Mouse (Mus musculus) T-helper 1 cell (primary cell): ENCODE measurements at regions not wholly inside any gene's neighbourhood (a gene's known extent, or its start where the extent isn't known, plus 50 kb on each side); places are given as distances from the start of the nearest gene placed in this dataset.

ENCODE experiments used
- in situ Hi-C: fragments of 300-600 bp; cut with MboI, MseI; formaldehyde crosslinking; loops from one replicate; pipeline ENCODE4 v1.15.1; 2025; ENCODE audit warnings: high pct_unique_total_duplicates

DNA sequence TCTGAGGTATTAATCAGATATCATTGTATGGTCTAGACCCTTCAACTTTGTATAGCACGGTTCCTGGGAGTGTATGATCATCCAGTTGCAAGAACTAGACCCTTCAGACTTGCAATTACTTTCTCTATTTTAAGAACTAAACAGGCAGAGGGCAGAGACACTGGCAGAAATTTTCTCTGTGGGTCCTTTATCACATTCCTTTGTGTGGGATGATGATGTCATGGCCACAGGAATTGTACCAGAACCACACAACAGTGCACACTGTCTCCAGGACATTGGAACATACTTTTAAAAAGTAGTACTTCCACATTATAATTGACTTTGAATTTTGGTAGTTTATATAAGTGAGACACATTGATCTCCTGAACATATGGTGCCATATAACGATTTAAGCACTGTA lies 674.2 kb downstream of the Rfpl4b start:
- in situ Hi-C loops, result no loop called here

DNA sequence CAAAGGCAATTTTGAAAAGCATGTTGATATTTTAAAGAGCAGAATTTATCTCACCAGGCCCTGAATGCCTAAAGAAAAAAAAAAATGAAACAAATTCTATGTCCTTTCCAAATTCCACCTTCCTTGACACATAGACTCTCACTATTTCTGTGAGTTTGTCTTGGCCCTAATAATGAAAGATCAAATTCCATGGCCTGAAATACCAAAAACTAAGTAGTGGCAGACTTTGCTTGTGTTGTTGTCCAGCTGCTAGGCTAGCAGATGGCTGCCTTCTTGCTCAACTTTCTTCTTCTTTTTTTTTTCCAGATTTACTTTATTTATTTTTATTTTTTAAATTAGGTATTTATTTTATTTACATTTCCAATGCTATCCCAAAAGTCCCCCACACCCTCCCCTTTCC lies 682.4 kb downstream of the Rfpl4b start:
- in situ Hi-C loops, result no loop called here

DNA sequence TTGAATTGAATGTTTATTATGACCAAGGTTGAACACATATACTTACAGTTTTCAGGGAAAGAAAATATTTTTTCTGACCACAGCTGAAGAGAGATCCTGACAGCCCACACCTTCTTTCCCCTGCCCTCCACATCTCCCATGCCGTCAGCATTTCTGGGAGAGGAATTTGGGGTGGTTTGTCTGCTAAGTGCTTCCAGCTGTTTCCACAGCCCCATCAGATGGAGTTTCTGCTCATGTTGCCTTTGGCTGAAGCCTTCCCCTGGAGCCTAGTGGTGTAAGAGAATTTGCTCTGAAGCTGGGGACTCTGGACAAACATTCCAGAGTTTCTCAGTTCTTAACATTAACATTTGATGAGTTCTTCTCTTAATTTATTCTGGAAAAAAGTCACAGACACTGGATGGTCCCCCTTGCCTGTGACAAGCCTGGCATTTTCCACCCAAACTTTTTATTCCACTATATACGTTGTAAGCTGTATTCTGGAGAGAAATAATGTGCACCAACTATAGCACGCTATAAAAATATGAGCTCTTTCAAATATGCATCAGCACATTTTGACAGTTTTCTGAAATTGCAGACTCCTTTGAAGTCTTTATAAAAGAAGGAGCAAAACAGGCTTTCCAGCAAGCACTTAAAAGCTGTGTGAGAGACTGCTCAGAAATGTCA lies 699.5 kb downstream of the Rfpl4b start:
- in situ Hi-C loops, result no loop called here

DNA sequence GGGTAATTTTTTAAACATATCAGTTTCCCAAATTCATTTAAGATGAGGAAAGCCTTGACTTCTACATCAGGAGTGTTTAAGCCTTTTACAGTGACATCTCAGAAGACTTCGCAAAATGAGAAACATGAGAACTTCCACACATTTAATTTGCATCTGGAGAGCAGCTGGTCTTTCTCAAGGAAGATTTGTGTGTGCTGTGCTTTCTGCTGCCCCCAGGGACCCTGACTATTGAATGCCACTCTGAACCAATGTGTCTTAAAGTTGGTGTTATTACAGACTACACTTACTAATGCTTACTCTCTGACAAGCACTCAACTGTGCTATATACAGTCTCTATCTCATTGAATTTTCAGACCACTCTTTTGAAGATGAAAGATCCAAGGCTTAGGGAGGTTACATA lies 703.0 kb downstream of the Rfpl4b start:
- in situ Hi-C loops, result no loop called here

DNA sequence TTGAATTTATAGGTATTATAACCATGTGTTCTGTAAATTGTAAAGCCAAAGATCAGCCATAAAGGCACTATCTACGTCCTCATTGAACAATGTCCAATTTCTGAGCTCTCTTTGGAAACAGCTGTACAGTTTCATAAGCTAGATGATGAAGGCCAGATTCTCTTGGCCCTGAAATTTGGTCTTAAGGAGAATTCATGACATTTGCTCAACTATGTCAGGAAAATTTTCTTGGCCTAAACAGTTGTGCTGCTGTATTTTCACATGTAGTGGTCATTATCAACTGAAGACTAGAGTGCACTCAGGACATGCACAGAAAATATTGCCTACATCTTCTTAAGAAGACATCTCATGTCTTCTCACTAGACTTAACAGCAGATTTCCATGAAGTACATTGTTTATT lies 705.1 kb downstream of the Rfpl4b start:
- in situ Hi-C loops, result no loop called here

DNA sequence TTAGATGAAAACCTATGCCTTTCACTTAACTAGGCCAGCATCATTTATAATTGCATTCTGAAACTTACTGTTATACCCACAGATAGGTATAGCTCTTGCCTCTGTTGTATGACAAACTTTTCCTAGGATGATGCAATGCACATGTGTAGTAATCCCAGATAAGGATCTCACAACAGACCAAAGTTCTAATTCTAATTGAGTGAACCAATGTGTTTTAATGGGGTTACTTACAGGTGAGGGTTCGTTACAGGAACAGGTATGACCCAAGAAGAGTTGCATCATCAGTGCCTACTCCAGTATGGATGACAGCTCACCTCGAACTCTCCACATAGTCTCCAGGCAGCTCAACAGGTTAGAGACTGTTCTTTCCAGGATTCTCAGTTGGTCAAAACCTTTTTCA lies 707.4 kb downstream of the Rfpl4b start:
- in situ Hi-C loops, result no loop called here

DNA sequence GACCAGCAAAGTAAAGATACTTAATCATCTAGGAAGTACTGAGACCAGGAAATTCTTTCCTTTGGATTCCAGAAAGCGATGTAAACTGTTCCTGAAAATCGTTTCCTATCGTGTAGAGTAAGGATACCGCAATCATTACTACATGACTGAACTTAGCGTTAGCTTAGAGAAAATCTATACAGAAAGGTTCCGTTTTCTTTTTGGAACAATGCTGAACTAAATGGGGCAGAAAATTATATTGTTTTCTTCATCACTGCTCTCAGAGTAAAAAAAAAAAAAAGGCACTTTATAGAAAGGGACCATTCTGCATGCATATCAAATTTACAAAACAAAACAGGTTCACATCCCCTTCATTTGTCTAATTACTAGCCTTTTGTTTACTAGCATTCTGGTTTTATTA lies 713.0 kb downstream of the Rfpl4b start:
- in situ Hi-C loops, result no loop called here

DNA sequence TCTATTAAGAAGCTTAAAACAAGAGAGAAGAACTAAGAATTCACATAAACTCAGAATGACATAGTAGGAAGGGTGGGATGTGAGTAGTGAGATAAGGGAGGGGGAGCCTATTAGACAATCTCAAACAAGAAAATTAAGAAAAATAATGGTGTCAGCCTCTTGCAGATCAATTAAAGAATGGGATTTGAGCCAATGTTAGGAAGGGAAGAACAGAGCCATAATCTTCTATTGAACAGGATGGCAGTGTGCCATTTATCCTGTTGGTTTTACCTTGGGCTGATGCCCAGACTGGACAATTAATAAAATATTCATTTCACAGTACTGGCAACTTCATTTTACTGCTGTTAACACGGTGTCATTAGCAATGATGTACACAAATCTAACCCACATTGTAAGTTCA lies 718.0 kb downstream of the Rfpl4b start:
- in situ Hi-C loops, result no loop called here

DNA sequence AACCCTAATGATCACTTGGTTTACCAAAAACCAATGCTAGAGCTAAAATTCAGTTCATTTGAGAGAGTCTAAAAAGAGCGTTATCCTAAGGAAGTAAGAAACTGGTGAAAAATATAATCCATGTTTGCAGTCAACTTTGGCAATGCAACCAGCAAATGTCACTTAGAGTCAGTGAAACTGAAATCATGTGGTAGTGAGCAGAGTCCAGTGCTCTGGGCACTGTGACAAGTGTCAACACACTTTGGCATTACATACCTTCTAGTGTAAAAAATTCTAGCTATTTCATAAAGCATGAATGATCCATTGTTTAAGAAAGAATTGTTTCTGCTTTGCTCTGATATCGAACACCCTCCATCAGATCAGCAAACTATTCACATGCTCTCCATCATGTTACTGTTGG lies 743.1 kb downstream of the Rfpl4b start:
- in situ Hi-C loops, result no loop called here

DNA sequence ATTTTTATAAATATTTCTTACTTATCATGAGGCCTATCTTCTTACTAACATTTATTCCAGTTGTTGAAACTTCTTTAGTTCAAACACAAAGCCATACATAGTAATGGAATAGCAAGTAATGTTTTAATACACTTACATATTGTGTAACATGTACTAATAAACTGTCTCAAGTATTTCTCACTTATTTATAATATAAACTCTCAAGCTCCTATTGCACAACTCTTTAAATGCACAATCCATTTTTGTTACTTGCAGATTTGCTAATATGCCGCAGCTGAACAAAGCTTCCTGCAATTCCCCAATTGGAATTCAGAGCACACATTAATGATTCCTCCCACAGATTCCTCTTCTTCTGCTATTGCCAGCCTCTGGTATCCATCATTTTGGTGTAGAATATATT lies 749.2 kb downstream of the Rfpl4b start:
- in situ Hi-C loops, result no loop called here

DNA sequence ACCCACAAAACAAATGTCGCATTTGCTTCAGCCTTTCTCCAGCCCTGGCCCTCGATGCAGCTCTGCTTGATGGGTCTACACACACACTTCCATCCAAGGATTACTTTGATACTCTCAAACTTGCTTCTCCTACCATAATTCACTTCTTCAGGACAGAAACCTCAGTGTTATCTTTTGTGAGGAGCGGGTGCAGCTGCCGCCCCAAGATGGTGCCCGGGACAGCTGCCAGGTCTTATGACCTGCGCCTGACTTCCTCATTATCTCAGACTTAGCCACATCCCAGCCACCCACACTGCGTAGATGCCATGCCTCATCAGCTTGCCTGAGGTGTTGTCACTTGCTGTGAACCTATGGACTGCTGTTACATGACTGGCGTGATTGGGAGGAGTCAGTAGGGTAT lies 762.5 kb downstream of the Rfpl4b start:
- in situ Hi-C loops, result no loop called here

DNA sequence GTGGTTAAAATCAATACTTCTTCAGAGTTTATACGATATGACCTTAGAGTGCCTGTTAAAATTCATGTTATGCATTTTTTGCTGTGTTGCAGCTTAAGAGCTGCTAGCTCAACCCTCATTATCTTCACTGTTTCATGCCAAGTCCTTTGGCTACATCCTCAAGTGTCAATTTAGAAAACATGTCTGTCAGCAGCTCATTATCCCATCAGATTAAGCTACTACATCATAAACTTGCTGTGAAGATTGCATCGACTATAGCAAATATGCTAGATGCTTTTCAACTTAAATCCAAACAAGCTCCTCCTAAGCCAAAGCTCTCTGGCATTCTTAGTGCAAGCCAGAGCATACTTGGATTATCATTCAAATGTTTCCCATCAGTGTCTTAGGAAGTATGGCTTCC lies 811.1 kb downstream of the Rfpl4b start:
- in situ Hi-C loops, result no loop called here

DNA sequence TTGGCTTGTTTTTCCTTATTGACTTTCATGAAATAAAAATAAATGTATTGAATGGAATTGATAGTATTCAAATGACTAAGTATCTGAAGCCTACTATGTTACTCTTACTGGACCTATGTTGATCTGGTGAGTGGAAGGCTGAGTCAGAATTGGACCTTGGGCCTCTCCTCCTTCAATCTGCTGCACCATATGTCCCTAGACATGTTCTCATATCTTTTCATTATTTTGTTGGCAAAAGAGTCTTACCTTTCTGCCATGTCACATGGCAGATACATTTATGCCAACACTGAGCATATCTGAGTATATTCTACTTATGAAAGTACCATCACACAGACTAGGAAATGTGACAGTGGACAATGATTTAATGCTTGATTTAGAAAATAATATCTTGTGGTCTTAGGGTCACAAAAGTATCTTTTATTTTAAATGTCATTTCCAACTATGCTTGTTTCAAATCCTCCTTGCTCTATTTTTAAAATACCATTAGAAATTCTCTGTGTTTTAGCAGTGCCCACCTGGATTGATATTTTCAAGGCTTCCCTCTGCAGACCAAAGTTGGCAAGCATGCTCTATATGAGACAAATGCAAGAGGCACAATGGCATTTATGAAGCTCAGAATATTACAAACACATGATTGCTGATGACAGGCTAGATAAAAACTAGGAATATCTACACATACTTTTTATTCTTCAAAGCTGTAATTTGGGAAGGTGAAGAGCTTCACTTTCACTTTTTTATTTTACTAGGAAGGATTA lies 825.7 kb downstream of the Rfpl4b start:
- in situ Hi-C loops, result no loop called here

DNA sequence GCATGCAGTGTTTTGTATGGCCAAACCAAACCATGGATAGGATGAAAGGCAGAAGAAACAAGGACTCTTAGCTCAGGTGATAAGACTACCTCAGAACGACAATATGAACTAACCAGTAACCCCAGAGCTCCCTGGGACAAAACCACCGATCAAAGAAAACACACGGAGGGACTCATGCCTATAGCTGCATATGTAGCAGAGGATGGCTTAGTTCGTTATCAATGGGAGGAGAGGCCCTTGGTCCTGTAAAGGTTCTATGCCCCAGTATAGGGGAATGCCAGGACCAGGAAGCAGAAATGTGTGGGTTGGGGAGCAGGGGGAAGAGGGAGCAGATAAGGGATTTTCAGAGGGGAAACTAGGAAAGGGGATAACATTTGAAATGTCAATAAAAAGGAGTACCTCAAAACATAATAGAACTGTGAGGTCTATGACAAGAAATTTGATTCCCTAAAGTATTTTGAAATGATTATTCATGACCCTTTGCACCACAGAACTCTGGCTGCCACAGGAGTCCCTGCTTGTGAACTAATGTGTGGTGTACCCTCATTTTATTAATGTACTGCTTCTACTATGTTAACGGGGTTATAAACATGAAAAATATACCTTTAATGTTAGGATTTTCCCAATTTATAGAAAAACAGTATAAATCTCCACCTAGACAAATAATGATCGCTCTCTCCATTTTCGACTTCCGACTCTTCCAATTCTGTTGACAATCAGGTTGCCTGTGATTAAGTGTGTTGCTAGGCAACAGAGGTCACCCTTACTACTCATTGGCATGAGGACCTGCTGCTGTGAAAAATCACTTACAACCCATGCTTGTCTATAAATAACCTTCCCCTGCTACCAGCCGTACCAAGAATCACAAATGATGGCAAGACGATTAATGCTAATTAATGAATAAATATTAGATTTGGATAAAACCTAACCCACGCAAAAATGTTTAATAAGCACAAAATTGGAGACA lies 833.0 kb downstream of the Rfpl4b start:
- in situ Hi-C loops, result no loop called here

DNA sequence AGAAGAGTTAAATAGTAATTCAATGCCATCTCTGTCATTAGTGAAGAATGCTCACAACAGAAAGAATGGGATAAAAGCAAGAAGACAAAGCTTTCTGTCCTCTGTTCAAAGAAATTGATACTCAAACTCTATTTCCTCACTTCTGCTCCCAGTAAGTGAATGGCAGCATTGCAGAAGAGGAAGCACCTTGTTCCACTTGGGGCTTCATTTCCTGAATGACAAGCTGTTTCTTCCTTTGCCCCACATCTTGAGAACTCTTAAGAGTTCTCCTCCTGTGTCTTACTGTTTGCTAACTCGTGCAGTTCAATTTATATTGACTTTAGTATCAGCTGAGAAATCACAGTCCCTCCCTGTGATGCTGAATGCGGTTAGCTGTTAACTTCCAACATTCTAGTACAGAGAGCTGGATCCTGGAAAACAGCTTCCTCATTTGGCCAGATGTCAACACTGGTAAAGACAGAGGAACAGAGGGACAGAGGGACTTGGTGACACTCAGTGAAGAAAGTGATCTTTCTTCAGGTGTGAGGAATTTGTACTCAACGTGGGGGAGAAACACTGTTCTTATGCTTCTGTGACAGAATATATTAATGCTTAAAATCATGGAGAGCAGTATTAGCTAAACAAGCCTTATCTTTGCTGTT lies 840.3 kb upstream of the Marcks start:
- in situ Hi-C loops, result no loop called here

DNA sequence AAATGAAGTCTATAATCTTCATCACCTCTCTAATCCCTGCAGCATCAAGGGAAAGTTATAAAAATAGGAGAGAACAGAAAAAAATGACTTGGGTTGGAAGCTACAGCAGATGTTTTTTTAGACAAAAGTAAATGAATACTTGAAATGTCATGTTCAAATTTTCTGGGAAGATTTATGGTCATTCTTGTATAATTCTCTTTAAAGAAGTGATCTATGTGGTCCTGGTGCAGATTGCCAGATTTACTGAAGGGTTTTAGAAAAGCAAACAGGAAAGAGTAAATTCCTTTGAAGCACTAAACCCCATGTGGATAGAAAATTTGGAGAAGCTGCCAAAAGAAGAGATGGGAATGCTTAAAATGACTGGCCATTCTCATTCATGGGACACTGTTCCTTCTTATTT lies 821.3 kb upstream of the Marcks start:
- in situ Hi-C loops, result no loop called here

DNA sequence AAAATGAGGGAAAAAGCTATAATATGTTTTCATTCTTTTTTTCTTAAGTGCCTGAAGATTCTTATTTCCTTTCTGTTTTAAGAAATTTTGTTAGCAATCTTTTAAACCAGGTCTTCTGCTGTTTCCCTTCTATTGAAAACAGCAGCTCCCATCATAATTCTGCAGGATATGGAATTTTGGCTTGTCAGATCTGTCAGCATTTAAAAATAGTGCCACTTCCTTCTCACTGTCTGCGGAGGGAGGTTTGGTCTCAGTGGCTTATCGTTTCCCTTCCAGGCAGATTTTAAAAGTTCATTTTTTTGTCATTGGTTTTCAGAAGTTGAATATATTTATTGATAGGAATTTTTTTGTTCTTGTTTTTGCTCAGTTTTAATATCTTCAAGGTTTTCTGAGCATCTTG lies 776.1 kb upstream of the Marcks start:
- in situ Hi-C loops, result no loop called here

DNA sequence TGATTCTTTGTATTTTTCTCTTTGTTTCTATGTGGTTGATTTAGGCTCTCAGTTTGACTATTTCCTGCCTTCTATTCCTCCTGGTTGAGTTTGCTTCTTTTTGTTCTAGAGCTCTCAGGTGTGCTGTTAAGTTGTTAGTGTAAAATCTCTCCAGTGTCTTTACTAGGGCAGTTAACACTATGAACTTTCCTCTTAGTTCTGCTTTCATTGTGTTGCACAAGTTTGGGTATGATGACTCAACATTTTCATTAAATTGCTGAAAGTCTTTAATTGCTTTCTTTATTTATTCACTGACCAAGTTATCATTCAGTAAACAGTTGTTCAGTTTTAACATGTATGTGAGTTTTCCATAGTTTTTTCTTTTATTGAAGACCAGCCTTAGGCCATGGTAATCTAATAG lies 772.9 kb upstream of the Marcks start:
- in situ Hi-C loops, result no loop called here

DNA sequence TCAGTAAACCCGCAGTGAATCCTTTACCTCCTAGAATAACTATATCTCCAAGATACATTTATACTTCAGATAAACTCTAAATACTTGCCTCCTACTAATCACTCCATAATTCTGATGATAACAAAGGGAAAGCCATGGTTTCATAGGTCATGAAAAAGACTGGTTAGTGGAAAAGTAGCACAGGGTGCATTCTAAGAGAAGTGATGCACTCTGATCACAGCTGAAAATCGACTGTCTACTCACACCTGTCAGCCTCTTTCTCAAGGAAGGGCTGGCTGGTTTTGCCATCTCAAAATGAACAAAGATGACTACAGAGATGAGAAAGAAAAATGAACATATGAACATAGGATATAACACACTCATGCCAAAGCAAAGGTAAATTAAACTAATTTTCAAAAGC lies 769.6 kb upstream of the Marcks start:
- in situ Hi-C loops, result no loop called here

DNA sequence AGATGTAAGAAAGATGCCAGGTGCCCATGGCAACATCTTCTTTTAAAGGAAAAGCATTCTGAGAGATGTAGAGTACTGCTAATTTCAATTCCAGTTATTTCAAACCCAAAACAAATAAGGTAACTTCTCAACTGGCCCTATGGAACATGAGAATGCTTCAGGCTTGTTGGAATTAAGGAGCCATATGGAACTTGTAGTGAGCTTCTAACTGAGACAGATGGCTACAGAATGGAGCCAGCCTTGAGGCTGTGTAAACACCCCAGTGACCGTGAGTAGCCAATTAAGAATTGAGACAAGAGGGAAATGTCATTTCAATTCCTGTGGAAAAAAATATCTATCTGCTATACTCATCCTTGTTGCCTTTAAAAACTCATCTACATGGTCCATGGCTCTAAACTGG lies 769.0 kb upstream of the Marcks start:
- in situ Hi-C loops, result no loop called here

DNA sequence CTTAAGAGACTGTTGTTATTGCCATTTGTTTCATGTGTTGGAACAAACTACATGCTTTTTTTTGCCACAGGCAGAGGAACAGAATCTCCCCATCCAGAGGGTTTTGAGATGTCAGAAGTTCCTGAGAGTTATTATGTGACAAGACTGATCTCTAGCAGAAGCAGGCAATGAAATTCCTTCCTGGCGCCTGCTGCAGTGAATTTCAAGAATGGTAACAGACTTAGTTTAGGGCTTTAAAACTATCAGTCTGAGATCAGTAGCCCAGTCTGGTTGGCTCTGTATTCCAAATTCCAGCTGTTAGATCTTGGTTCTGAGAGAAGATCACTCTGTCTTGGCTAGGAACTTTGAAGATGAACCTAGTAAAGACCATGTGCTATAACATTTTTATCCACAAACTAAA lies 749.2 kb upstream of the Marcks start:
- in situ Hi-C loops, result no loop called here

DNA sequence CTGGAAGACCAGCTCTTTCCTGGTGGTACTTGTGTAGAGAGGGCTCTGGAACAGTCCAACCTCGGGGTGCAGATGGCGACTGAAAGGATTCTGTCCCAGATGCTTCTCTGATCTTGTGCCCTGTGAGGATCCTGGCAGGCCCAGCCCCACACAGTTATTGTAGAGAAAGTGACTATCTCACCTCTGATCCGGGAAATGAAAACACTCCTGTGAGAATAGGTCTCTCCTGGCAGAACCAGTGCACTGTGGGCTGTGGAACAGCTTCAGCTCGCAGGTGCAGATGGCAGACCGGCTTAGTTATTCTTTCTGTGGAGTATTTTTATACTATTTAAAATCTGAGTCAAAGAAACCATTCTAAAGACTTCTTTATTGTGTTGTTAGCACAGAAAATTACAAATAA lies 742.1 kb upstream of the Marcks start:
- in situ Hi-C loops, result no loop called here
